Mouse (Mus musculus) CH12.LX (cell line): ENCODE results near the gene Opn1mw. TPM values are rescaled to one million over a fixed set of nuclear protein-coding genes. Genes with fewer than 3 reads are reported as not detected.

Experiments used
- DNase-seq: peaks from one replicate; pipeline ENCODE4 v3.0.0-alpha.2; 2013; ENCODE audit errors: extremely low read depth
- H3K27ac ChIP-seq: 2 replicates; pipeline ENCODE4 v1.5.1; 2012; ENCODE audit warnings: low read depth, mild to moderate bottlenecking, control low read depth, moderate library complexity; ENCODE audit not compliant: insufficient read depth
- H3K27me3 ChIP-seq: replicated peaks from 2 replicates; pipeline ENCODE3; 2012; ENCODE audit warnings: inconsistent platforms
- H3K36me3 ChIP-seq, 2 experiments: replicated peaks in 1 of 2; 2 replicates each; pipeline versions ENCODE3 to v1.6.1; 2012; ENCODE audit warnings: inconsistent platforms in 1 of 2, low read length in 1 of 2, mild to moderate bottlenecking in 1 of 2, mixed read lengths in 1 of 2, moderate library complexity in 1 of 2; ENCODE audit not compliant: control insufficient read depth in 1 of 2, insufficient read depth in 1 of 2
- H3K4me1 ChIP-seq, 2 experiments: 2 replicates each; pipeline ENCODE4 v1.6.1; 2012; ENCODE audit warnings: inconsistent platforms in 1 of 2, moderate library complexity in 1 of 2; ENCODE audit not compliant: insufficient read depth in 2 of 2, control insufficient read depth in 1 of 2
- H3K4me2 ChIP-seq: 2 replicates; pipeline ENCODE4 v1.6.1; 2012; ENCODE audit warnings: low read depth, mild to moderate bottlenecking, control low read depth; ENCODE audit not compliant: poor library complexity, insufficient read depth, severe bottlenecking
- H3K4me3 ChIP-seq, 3 experiments: fragments of 150-350 bp in 1 of 3; sonication (generic) in 1 of 3; replicated peaks in 1 of 3; 2 replicates each; pipeline versions ENCODE3 to v1.5.1; 2011 to 2012; ENCODE audit warnings: low read depth in 2 of 3, low read length in 2 of 3, mild to moderate bottlenecking in 2 of 3, moderate library complexity in 2 of 3, control low read depth in 1 of 3, improper control_type of control experiment in 1 of 3, inconsistent platforms in 1 of 3, mixed read lengths in 1 of 3; ENCODE audit not compliant: poor library complexity in 1 of 3
- H3K79me2 ChIP-seq: replicated peaks from 2 replicates; pipeline ENCODE4 v1.6.1; 2012; ENCODE audit warnings: mild to moderate bottlenecking, moderate library complexity; ENCODE audit not compliant: control insufficient read depth, poor library complexity, insufficient read depth, severe bottlenecking; ENCODE audit errors: extremely low read depth
- H3K9ac ChIP-seq: 2 replicates; pipeline ENCODE4 v1.6.1; 2012; ENCODE audit warnings: low read depth, mild to moderate bottlenecking, control low read depth, moderate library complexity; ENCODE audit not compliant: insufficient read depth
- H3K9me3 ChIP-seq: replicated peaks from 2 replicates; pipeline ENCODE3; 2012; ENCODE audit warnings: low read length, inconsistent platforms, mixed read lengths
- CTCF ChIP-seq, 2 experiments: IDR thresholded peaks in 1 of 2; conservative IDR thresholded peaks in 1 of 2; 2 replicates each; pipeline ENCODE4 v1.5.1; 2011 to 2012; ENCODE audit warnings: low read depth in 2 of 2, low read length in 2 of 2, improper control_type of control experiment in 1 of 2, inconsistent platforms in 1 of 2, mild to moderate bottlenecking in 1 of 2, moderate library complexity in 1 of 2
- ELF1 ChIP-seq: IDR thresholded peaks from 2 replicates; pipeline ENCODE4 v1.6.1; 2014; ENCODE audit warnings: low read depth, mild to moderate bottlenecking, inconsistent platforms, low read length, improper control_type of control experiment
- JUND ChIP-seq: conservative IDR thresholded peaks from 2 replicates; pipeline ENCODE4 v1.6.1; 2011; ENCODE audit warnings: low read depth, low read length, improper control_type of control experiment
- KAT2A ChIP-seq: IDR thresholded peaks from 2 replicates; pipeline ENCODE4 v1.6.1; 2012; ENCODE audit warnings: low read length, improper control_type of control experiment, inconsistent platforms; ENCODE audit not compliant: insufficient replicate concordance
- MAX ChIP-seq: IDR thresholded peaks from 2 replicates; pipeline ENCODE4 v1.6.1; 2011; ENCODE audit warnings: low read length, improper control_type of control experiment
- MEF2A ChIP-seq: IDR thresholded peaks from 2 replicates; pipeline ENCODE4 v1.6.1; 2014; ENCODE audit warnings: low read depth, mild to moderate bottlenecking, inconsistent platforms, low read length, improper control_type of control experiment, borderline replicate concordance
- NELFE ChIP-seq: IDR thresholded peaks from 2 replicates; pipeline ENCODE4 v1.6.1; 2011; ENCODE audit warnings: low read depth, low read length, improper control_type of control experiment
- NRF1 ChIP-seq: IDR thresholded peaks from 2 replicates; pipeline ENCODE4 v1.6.1; 2014; ENCODE audit warnings: low read depth, mild to moderate bottlenecking, inconsistent platforms, low read length, improper control_type of control experiment, moderate library complexity
- POLR2A ChIP-seq: IDR thresholded peaks from 2 replicates; pipeline ENCODE4 v1.6.1; 2011; ENCODE audit warnings: low read depth, mild to moderate bottlenecking, improper control_type of control experiment, low read length
- RCOR1 ChIP-seq: conservative IDR thresholded peaks from 2 replicates; pipeline ENCODE4 v1.6.1; 2012; ENCODE audit warnings: low read depth, mild to moderate bottlenecking, inconsistent platforms, low read length, improper control_type of control experiment
- SIN3A ChIP-seq: IDR thresholded peaks from 2 replicates; pipeline ENCODE4 v1.6.1; 2012; ENCODE audit warnings: low read length, improper control_type of control experiment, inconsistent platforms
- SMC3 ChIP-seq: IDR thresholded peaks from 2 replicates; pipeline ENCODE4 v1.6.1; 2011; ENCODE audit warnings: low read depth, low read length, improper control_type of control experiment
- TCF12 ChIP-seq: IDR thresholded peaks from 2 replicates; pipeline ENCODE4 v1.6.1; 2014; ENCODE audit warnings: low read depth, mild to moderate bottlenecking, inconsistent platforms, low read length, improper control_type of control experiment
- USF1 ChIP-seq: IDR thresholded peaks from 2 replicates; pipeline ENCODE4 v1.6.1; 2014; ENCODE audit warnings: low read depth, mild to moderate bottlenecking, inconsistent platforms, low read length, improper control_type of control experiment
- ZC3H11A ChIP-seq: IDR thresholded peaks from 2 replicates; pipeline ENCODE4 v1.6.1; 2012; ENCODE audit warnings: low read depth, mild to moderate bottlenecking, inconsistent platforms, low read length, improper control_type of control experiment
- ZKSCAN1 ChIP-seq: IDR thresholded peaks from 2 replicates; pipeline ENCODE4 v1.6.1; 2012; ENCODE audit warnings: low read depth, inconsistent platforms, low read length, improper control_type of control experiment, borderline replicate concordance
- ZMIZ1 ChIP-seq: IDR thresholded peaks from 2 replicates; pipeline ENCODE4 v1.6.1; 2012; ENCODE audit warnings: low read depth, mild to moderate bottlenecking, inconsistent platforms, low read length, improper control_type of control experiment
- ZNF384 ChIP-seq: IDR thresholded peaks from 2 replicates; pipeline ENCODE4 v1.6.1; 2012; ENCODE audit warnings: low read depth, low read length, improper control_type of control experiment, inconsistent platforms
- dilution Hi-C: fragments of 300-500 bp; cut with MboI; formaldehyde crosslinking; loops from 2 replicates; pipeline ENCODE4 v1.14.3; 2020; ENCODE audit warnings: low sequenced_read_pairs; ENCODE audit not compliant: extremely low pct_unique_long_range_greater_than_20kb, extremely low pct_ligation_motif_present
- in situ Hi-C: fragments of 300-500 bp; cut with MboI; formaldehyde crosslinking; loops from 3 replicates; pipeline ENCODE4 v1.14.3; 2019; ENCODE audit warnings: low sequenced_read_pairs, low pct_ligation_motif_present, low pct_unique_long_range_greater_than_20kb, mixed read lengths
- polyA plus RNA-seq: library from polyadenylated mRNA; unstranded; fragments of >175 nt; gene quantifications from 2 replicates; pipeline ENCODE4 v1.2.1, GENCODE M21; 2012; ENCODE audit warnings: low read depth; ENCODE audit not compliant: insufficient read length
- total RNA-seq, 2 experiments: library from RNA; depleted of rRNA; stranded (reverse); fragments of 300-350 nt in 1 of 2; fragments of >200 nt in 1 of 2; gene quantifications; 2 replicates each; pipeline ENCODE4 v1.2.3; 2012 to 2014

Gene Opn1mw
- total RNA-seq (2012; rRNA removed) (not detected in 2 replicates), total RNA-seq (2014; rRNA removed) (not detected in 2 replicates), polyA plus RNA-seq (not detected in 2 replicates)

DNA sequence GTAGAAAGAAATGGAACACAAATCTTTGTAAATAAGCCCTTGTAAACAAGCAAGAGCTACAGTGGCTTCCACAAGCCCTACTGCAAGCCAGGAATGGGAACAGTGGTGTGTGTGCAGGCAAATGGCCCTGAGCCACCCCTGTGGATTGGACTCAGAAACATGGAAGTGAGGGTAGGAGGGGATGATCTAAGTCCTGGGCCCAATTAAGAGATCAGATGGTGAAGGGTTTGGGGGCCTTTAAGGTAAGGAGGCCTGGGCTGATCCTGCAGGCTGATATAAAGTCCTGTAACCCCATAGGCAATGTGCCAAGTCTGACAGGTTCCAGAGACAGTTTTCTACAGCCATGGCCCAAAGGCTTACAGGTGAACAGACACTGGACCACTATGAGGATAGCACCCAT, at the start of gene Opn1mw:
Opn1mw (plus strand) TSS at position 301 of the 400 bp plus-strand sequence.
- dilution Hi-C loops (no loop called here), in situ Hi-C loops (loop anchor here (10.0 kb wide), 1 partner anchor 118 kb away; the partner anchor contains the start of gene Flna)
- no peak for DNase-seq
- no peaks in the 10 kb centered on the region for H3K4me1 ChIP-seq
- no peaks in the 10 kb centered on the region for H3K79me2 ChIP-seq
- no peak within 1 kb of the TSS for H3K4me2 ChIP-seq
- H3K27me3 ChIP-seq: no peaks in the 10 kb centered on the region
- no peaks in the 10 kb centered on the region for H3K36me3 ChIP-seq
- TF ChIP-seq TCF12 (no peak), MAX (no peak)
- no peak within 1 kb of the TSS for H3K9ac ChIP-seq
- no peak within 1 kb of the TSS for H3K4me3 ChIP-seq
- H3K9me3 ChIP-seq: no peaks in the 10 kb centered on the region
- H3K27ac ChIP-seq: no peak within 1 kb of the TSS

DNA sequence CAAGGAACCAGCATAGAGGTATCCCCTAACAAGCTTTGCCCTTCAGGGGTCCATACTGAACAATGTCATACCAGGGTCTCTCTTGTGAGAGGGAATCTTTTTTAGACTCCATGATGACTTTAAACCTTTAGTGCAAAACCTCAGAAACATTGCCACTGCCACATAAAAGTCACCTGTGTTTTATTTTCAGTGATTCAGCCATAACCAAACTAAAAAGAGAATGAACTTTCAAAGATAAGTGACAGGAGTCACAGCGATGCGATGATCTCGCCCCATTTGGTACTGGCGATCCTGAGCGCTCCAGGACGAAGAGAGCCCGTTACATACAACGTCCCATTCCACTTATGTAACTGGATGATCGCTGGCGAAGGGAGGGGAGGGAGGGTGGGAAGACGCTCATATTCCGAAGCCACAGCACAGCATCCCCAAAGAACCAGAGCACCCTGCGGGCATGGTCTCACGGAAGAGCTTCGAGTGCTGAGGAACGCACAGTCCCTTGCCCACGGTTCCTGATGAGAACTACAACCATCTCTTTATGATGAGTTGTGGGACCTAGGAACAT, 42.9 kb upstream of the Opn1mw start:
- dilution Hi-C loops: no loop called here
- peaks cover 31% of the 10 kb centered on the region for H3K79me2 ChIP-seq
- in situ Hi-C loops: no loop called here

DNA sequence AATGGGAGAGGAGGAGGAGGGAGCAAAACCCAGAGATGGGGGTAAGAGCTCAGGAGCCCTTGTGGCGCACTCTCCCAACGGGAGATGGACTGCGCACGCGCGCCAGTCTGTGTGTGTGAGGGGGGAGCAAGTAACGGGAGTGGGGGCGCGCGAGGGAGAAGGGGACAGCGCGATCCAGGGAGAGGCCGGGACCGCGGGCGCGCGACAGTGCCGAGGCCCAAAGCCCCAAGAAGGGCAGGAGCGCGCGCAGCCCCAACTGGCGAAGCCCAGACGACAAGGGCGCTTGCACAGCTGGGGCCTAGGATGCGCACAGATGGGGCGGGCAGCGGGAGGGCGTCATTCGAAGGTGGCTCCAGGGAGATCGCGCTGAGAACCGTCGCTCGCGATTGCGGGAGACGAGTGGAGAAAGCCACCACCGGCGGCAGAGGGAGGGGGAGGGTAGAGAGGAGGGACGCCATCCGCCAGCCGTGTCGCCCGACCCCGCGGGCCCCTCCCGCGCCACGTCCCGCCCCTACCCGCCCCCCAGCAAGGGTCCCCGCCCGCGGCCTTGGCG, 42.2 kb upstream of the Opn1mw start:
- Histone ChIP-seq H3K4me3 (peak overlapping the region; percentile 68 to 98 (median 75)), H3K9ac (peak overlapping the region; percentile 97), H3K79me2 (peaks cover 29% of the 10 kb centered on the region), H3K4me1 (peaks cover 0 to 21% of the 10 kb centered on the region in 2 experiments; a peak in 2 of 4 replicates), H3K4me2 (peak overlapping the region; percentile 82; the same call in 1 of the 2 replicates), H3K36me3 (peaks cover 0 to under 1% of the 10 kb centered on the region in 2 experiments), H3K9me3 (no peaks in the 10 kb centered on the region), H3K27me3 (no peaks in the 10 kb centered on the region), H3K27ac (peak overlapping the region; percentile 96)
- dilution Hi-C loops (no loop called here), in situ Hi-C loops (no loop called here)
- peak; percentile 81 for TF ChIP-seq NRF1
- TF ChIP-seq ZNF384: no peak
- peak; percentile 36; the same call in 1 of the 2 replicates for TF ChIP-seq POLR2A
- peak; percentile 26; the same call in 1 of the 2 replicates for TF ChIP-seq NELFE
- no peak for TF ChIP-seq KAT2A
- no peak for TF ChIP-seq ZMIZ1
- no peak for TF ChIP-seq ELF1
- no peak for TF ChIP-seq SMC3
- no peak for TF ChIP-seq ZKSCAN1
- no peak for TF ChIP-seq ZC3H11A
- TF ChIP-seq USF1: no peak
- TF ChIP-seq CTCF (conservative IDR thresholded peaks at IDR 0.05 in 1 of 2, IDR thresholded peaks at IDR 0.05 in 1 of 2; ENCODE audit: low read depth in 2 of 2, low read length in 2 of 2): no peak
- TF ChIP-seq JUND: no peak
- peak; percentile 21; the same call in 1 of the 2 replicates for TF ChIP-seq SIN3A
- no peak for TF ChIP-seq TCF12
- DNase-seq: peak; percentile 68

More for the DNA sequence above, 42.9 kb upstream of the Opn1mw start:
- no peaks in the 10 kb centered on the region for H3K9me3 ChIP-seq
- peak overlapping the region; percentile 82 for H3K4me2 ChIP-seq
- TF ChIP-seq USF1 (no peak), RCOR1 (no peak), MEF2A (no peak)
- H3K36me3 ChIP-seq: peaks cover 1 to 5% of the 10 kb centered on the region in 2 experiments
- H3K9ac ChIP-seq: peak overlapping the region; percentile 97
- H3K27me3 ChIP-seq: no peaks in the 10 kb centered on the region
- peaks cover 0 to 21% of the 10 kb centered on the region in 2 experiments; a peak in 2 of 4 replicates for H3K4me1 ChIP-seq
- peak overlapping the region; percentile 68 to 98 (median 75) for H3K4me3 ChIP-seq
- DNase-seq: no peak
- peak overlapping the region; percentile 96 for H3K27ac ChIP-seq
